Mouse (Mus musculus) forebrain, embryonic 11.5 days (tissue): ENCODE measurements around the gene Klhl21. TPM values are rescaled to one million over a fixed set of nuclear protein-coding genes. Genes with fewer than 3 reads are reported as not detected.

Experiments
- ATAC-seq: fragments of 200-750 bp; cut with Nextera tagmentation; replicated peaks from 2 replicates; pipeline ENCODE4 v1.8.0; 2017; ENCODE audit warnings: moderate TSS enrichment; ENCODE audit not compliant: low FRiP score
- DNase-seq: peaks from one replicate; pipeline ENCODE4 v3.0.0-alpha.2; 2017; ENCODE audit warnings: low spot score
- H3K27ac ChIP-seq: fragments of 300-500 bp; sonication (generic); 2 replicates; pipeline ENCODE4 v1.5.1; 2014; ENCODE audit warnings: low read depth, low read length
- H3K27me3 ChIP-seq: fragments of 300-500 bp; sonication (generic); 2 replicates; pipeline ENCODE4 v1.6.1; 2014; ENCODE audit warnings: mild to moderate bottlenecking, low read length, mixed read lengths; ENCODE audit not compliant: control insufficient read depth, insufficient read depth
- H3K36me3 ChIP-seq: fragments of 300-500 bp; sonication (generic); 2 replicates; pipeline ENCODE4 v1.6.1; 2014; ENCODE audit warnings: mild to moderate bottlenecking, low read length, moderate library complexity, mixed read lengths; ENCODE audit not compliant: control insufficient read depth, insufficient read depth
- H3K4me1 ChIP-seq: fragments of 300-500 bp; sonication (generic); replicated peaks from 2 replicates; pipeline ENCODE4 v1.6.1; 2014; ENCODE audit warnings: low read length, mixed read lengths; ENCODE audit not compliant: control insufficient read depth, insufficient read depth
- H3K4me2 ChIP-seq: fragments of 300-500 bp; sonication (generic); 2 replicates; pipeline ENCODE4 v1.6.1; 2014; ENCODE audit warnings: low read depth, mild to moderate bottlenecking, low read length, moderate library complexity, mixed read lengths; ENCODE audit not compliant: severe bottlenecking
- H3K4me3 ChIP-seq: fragments of 300-500 bp; sonication (generic); 2 replicates; pipeline ENCODE4 v1.5.1; 2014; ENCODE audit warnings: low read depth, low read length
- H3K9ac ChIP-seq: fragments of 300-500 bp; sonication (generic); 2 replicates; pipeline ENCODE4 v1.6.1; 2014; ENCODE audit warnings: low read length
- H3K9me3 ChIP-seq: fragments of 300-500 bp; sonication (generic); 2 replicates; pipeline ENCODE4 v1.6.1; 2016; ENCODE audit warnings: low read length, mixed read lengths; ENCODE audit not compliant: control insufficient read depth
- WGBS: fragments of 180-500 bp; shearing (Covaris S2); extraction: QIAGEN DNeasy Blood & Tissue Kit; methylation state at CpG from one replicate; pipeline ENCODE4 v1.1.7; 2014; 5-methylcytosine and 5-hydroxymethylcytosine counted together
- polyA plus RNA-seq: library from polyadenylated mRNA; unstranded; fragments of >200 nt; fragmentation: Nextera tagmentation; extraction: Ambion mirVana; gene quantifications from 2 replicates; pipeline ENCODE4 v1.2.1, GENCODE M21; 2014

Klhl21 gene
- polyA plus RNA-seq, 1 experiment from 2014 or later, result 5.3 TPM

DNA sequence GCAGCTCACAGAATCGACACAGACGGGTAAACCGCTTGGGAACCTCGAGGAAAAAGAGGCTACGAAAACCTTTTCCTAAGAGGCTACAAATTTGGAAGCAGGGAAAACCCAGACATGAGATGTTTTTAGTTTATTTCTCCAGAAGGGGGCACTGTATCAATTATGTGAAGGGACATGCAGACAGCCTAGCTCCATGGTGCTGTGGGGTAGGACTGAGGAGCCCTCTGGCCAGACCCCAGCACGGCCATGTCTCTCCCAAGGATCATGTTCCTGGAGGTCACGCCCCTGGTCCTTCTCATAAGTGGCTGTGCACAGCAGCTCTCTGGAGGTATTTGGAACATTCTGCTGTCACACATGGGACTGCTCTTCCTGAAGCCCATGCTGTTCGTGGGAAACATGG is 27.9 kb upstream of the Klhl21 start:
- Histone ChIP-seq H3K27ac (no peak overlapping the region), H3K27me3 (no peaks in the 10 kb centered on the region), H3K36me3 (no peaks in the 10 kb centered on the region; the same call in 1 of the 2 replicates), H3K9ac (no peak overlapping the region), H3K4me1 (no peaks in the 10 kb centered on the region), H3K9me3 (no peaks in the 10 kb centered on the region), H3K4me3 (no peak overlapping the region), H3K4me2 (no peak overlapping the region)
- WGBS, result 84% methylated on average over 8 of the region's 8 CpGs
- ATAC-seq (no peak), DNase-seq (no peak)

- 15% methylated on average over 5 of the region's 5 CpGs for WGBS
- peak; percentile 89 for DNase-seq
- H3K27ac ChIP-seq, result no peak overlapping the region
- H3K36me3 ChIP-seq, result no peaks in the 10 kb centered on the region; the same call in 1 of the 2 replicates
- no peak overlapping the region for H3K9ac ChIP-seq
- H3K27me3 ChIP-seq, result no peaks in the 10 kb centered on the region
- ATAC-seq, result peak; percentile 61
- no peak overlapping the region for H3K4me2 ChIP-seq
- no peaks in the 10 kb centered on the region for H3K9me3 ChIP-seq
- no peaks in the 10 kb centered on the region for H3K4me1 ChIP-seq
- no peak overlapping the region for H3K4me3 ChIP-seq
Measured at GRCm38 (mm10) chr4:151981363-151981762, 27.2 kb upstream of the Klhl21 start.

DNA sequence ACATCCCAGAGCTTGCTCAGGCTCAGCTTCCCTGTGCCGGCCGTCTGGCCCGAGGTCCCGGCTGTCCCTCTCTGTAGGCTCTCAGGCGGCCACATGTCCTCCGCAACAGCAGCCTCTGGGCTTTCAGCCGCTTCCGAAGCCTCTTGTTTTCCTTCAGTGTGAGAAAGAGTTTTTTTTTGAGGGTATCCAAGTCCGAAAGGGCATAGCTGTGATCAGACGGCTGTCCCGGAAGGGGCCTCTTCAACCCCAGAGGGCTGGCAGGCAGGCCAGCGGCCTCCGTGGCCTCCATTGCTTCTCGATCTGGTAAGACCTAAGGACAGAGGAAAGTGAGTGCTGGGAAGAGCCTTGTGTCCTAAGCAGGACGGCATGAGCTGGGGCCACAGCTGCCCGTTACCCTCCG is 25.6 kb upstream of the Klhl21 start:
- H3K4me2 ChIP-seq, result no peak overlapping the region
- H3K4me1 ChIP-seq, result peaks cover 2% of the 10 kb centered on the region; the same call in 1 of the 2 replicates
- H3K9me3 ChIP-seq, result no peaks in the 10 kb centered on the region
- H3K27ac ChIP-seq, result no peak overlapping the region
- H3K36me3 ChIP-seq, result no peaks in the 10 kb centered on the region; the same call in 1 of the 2 replicates
- H3K27me3 ChIP-seq, result no peaks in the 10 kb centered on the region
- H3K9ac ChIP-seq, result no peak overlapping the region
- WGBS, result 66% methylated on average over 17 of the region's 17 CpGs
- ATAC-seq (no peak), DNase-seq (no peak)
- no peak overlapping the region for H3K4me3 ChIP-seq

DNA sequence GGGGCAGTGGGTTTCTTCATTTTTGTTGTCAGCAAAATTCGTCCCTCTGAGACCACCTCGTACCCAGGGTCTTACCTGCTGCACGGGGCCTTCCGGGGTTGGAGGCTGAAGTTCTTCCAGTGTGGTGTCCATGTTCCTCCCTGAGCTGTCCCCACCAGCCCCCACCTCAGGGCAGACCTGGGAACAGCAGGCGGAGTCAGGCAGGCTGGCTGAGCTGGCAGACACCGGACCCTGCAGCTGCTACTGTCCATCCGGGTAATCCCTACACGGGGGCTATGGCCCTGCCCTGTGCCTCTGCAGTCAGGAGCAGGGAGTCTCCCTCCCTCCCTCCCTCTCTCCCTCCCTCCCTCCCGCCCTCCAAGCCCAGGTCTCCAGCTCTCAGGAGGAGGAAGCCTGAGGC is 25.0 kb upstream of the Klhl21 start:
- H3K4me3 ChIP-seq, result no peak overlapping the region
- WGBS, result 33% methylated on average over 8 of the region's 9 CpGs
- peaks cover 2% of the 10 kb centered on the region; the same call in 1 of the 2 replicates for H3K4me1 ChIP-seq
- ATAC-seq (no peak), DNase-seq (no peak)
- no peak overlapping the region for H3K4me2 ChIP-seq
- no peaks in the 10 kb centered on the region for H3K27me3 ChIP-seq
- H3K36me3 ChIP-seq, result no peaks in the 10 kb centered on the region; the same call in 1 of the 2 replicates
- H3K27ac ChIP-seq, result no peak overlapping the region
- no peak overlapping the region for H3K9ac ChIP-seq
- H3K9me3 ChIP-seq, result no peaks in the 10 kb centered on the region

DNA sequence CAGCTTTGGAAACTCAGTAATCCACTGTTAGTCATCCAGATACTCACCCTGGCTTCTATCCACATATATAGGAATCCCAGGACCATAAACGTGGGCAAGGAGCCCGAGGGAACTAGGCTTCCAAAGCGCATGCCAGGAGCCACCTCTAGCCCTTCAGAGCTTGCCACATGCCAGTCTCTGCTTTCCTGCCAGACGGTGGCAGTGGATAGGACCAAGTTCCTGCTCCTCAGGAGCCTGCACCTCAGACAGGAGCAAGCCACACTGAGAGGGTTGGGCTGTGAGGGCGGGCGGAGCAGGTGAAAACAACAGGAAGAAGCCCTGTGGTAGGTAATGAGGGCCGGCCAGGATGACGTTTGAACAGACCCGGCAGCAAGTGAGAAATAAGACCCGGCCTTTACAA is 22.7 kb upstream of the Klhl21 start:
- no peak for ATAC-seq
- H3K27ac ChIP-seq, result no peak overlapping the region
- no peak for DNase-seq
- H3K9me3 ChIP-seq, result no peaks in the 10 kb centered on the region
- peaks cover 1% of the 10 kb centered on the region; the same call in 1 of the 2 replicates for H3K36me3 ChIP-seq
- no peak overlapping the region for H3K4me2 ChIP-seq
- H3K27me3 ChIP-seq, result no peaks in the 10 kb centered on the region
- peaks cover 4% of the 10 kb centered on the region for H3K4me1 ChIP-seq
- 45% methylated on average over 10 of the region's 10 CpGs for WGBS
- no peak overlapping the region for H3K4me3 ChIP-seq
- no peak overlapping the region for H3K9ac ChIP-seq

GRCm38 (mm10) chr4:151986650-151987049 is 22.0 kb upstream of the Klhl21 start:
- DNase-seq, result no peak
- H3K9me3 ChIP-seq, result no peaks in the 10 kb centered on the region
- H3K36me3 ChIP-seq, result peaks cover 8% of the 10 kb centered on the region
- peaks cover 4% of the 10 kb centered on the region for H3K4me1 ChIP-seq
- no peaks in the 10 kb centered on the region for H3K27me3 ChIP-seq
- no peak overlapping the region for H3K4me2 ChIP-seq
- no peak for ATAC-seq
- H3K27ac ChIP-seq, result no peak overlapping the region
- no peak overlapping the region for H3K4me3 ChIP-seq
- H3K9ac ChIP-seq, result no peak overlapping the region
- WGBS, result 75% methylated on average over 8 of the region's 8 CpGs

DNA sequence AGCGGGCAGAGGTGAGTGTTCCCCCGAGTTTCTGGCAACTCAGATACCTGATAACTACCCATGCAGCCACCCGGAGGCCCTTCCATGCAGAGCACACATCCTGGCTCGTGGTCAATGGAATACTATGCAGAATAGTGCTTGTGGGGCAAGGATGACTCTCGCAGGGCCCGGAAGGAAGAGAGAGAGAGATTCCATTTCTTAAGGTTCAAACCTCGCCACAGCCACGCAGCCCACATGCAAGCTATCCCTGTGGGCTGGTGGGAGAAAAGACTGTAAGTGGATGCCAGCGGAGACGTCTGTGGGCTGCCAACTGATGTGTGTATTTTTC is 20.6 kb upstream of the Klhl21 start:
- peaks cover 8% of the 10 kb centered on the region for H3K36me3 ChIP-seq
- H3K9me3 ChIP-seq, result no peaks in the 10 kb centered on the region
- no peak overlapping the region for H3K27ac ChIP-seq
- H3K4me3 ChIP-seq, result peak overlapping the region; percentile 84
- H3K9ac ChIP-seq, result peak overlapping the region; percentile 96
- ATAC-seq, result no peak
- no peaks in the 10 kb centered on the region for H3K27me3 ChIP-seq
- H3K4me2 ChIP-seq, result peak overlapping the region; percentile 80
- no peak for DNase-seq
- H3K4me1 ChIP-seq, result peaks cover 4% of the 10 kb centered on the region
- WGBS, result 30% methylated on average over 10 of the region's 10 CpGs

- Histone ChIP-seq H3K9ac (peak within 1 kb of the TSS; percentile 96), H3K9me3 (no peaks in the 10 kb centered on the region), H3K36me3 (peaks cover 8% of the 10 kb centered on the region), H3K4me1 (peaks cover 4% of the 10 kb centered on the region), H3K4me3 (peak within 1 kb of the TSS; percentile 84), H3K27me3 (no peaks in the 10 kb centered on the region), H3K4me2 (peak within 1 kb of the TSS; percentile 80), H3K27ac (peak within 1 kb of the TSS; percentile 48; the same call in 1 of the 2 replicates)
- WGBS, result 1% methylated on average over 54 of the region's 54 CpGs
- ATAC-seq (peak; percentile 81), DNase-seq (peak; percentile 89)
Measured at GRCm38 (mm10) chr4:151988342-151989109, 20.1 kb upstream of the Klhl21 start, which contains the start of gene Thap3. Thap3 (minus strand) TSS chr4:151988997.

- no peak for DNase-seq
- H3K9ac ChIP-seq, result peak overlapping the region; percentile 96
- no peaks in the 10 kb centered on the region for H3K9me3 ChIP-seq
- peak overlapping the region; percentile 80; the same call in 1 of the 2 replicates for H3K4me2 ChIP-seq
- no peaks in the 10 kb centered on the region for H3K27me3 ChIP-seq
- H3K27ac ChIP-seq, result no peak overlapping the region
- H3K36me3 ChIP-seq, result peaks cover 8% of the 10 kb centered on the region
- WGBS, result 29% methylated on average over 6 of the region's 6 CpGs
- ATAC-seq, result peak; percentile 37; the same call in 1 of the 2 replicates
- peaks cover 7% of the 10 kb centered on the region for H3K4me1 ChIP-seq
- peak overlapping the region; percentile 84 for H3K4me3 ChIP-seq
Measured at GRCm38 (mm10) chr4:151989110-151989488, 19.5 kb upstream of the Klhl21 start.
